In genomic region chrX:136749329-136749728, GRCm38 (mm10) we compare ENCODE assay signal across 31 mouse cellular contexts. TPM values are rescaled to one million over a fixed set of nuclear protein-coding genes. Genes with fewer than 3 reads are reported as not detected.
DNase-seq lines count a peak whose midpoint lies in the region; TF ChIP-seq lines count a peak whose summit lies in the region.
"Had no signal": no experiment of that assay in that cellular context is flagged by ENCODE, and none has a peak within 500 bp of the region (broad histone marks: within the 10 kb centered on the region; RNA-seq: fewer than 3 reads in every experiment).

No protein-coding gene starts in this region.

- no peak for TF ChIP-seq POLR2A in cortical plate, adult 2 months (IDR thresholded peaks at IDR 0.05; ENCODE audit: extremely low read depth, insufficient read depth, low read length)

- no peak for DNase-seq in layer of hippocampus, adult 2 months (ENCODE audit: low spot score in 2 of 2)
- no peak for DNase-seq in layer of hippocampus, adult 9-10 months (ENCODE audit: low spot score)
- peak; percentile 23 for DNase-seq in right cerebral cortex, adult 18-20 months
- no peak for DNase-seq in right cerebral cortex, postnatal 25 days
- no peak for DNase-seq in kidney, postnatal 36 days
- DNase-seq: adrenal gland, adult 8-10 months; adrenal gland, postnatal 25 days; cerebellum, adult 18-20 months; cerebellum, adult 9-10 months; cerebellum, postnatal 14 days; forebrain, postnatal 0 days; gastrocnemius, postnatal 10 days; gastrocnemius, postnatal 36 days; heart, adult 2 months; heart, postnatal 14 days; heart, postnatal 4 days had no signal

- no peaks in the 10 kb centered on the region for H3K4me1 ChIP-seq in cortical plate, adult 2 months (ENCODE audit: control insufficient read depth, insufficient read depth, low read length)
- H3K4me1 ChIP-seq: embryonic facial prominence, embryonic 12.5 days; embryonic facial prominence, embryonic 15.5 days; heart, embryonic 10.5 days; hindbrain, embryonic 15.5 days had no signal

- no peak for TF ChIP-seq CTCF in layer of hippocampus, adult 2 months (conservative IDR thresholded peaks at IDR 0.05)
- no peak for TF ChIP-seq CTCF in cortical plate, adult 2 months (IDR thresholded peaks at IDR 0.05; ENCODE audit: extremely low read depth, insufficient read depth, low read length)

- H3K4me3 ChIP-seq in layer of hippocampus, adult 2 months: no peak overlapping the region
- H3K4me3 ChIP-seq in cortical plate, adult 2 months (ENCODE audit: insufficient read depth, low read length): no peak overlapping the region
- H3K4me3 ChIP-seq: embryonic facial prominence, embryonic 12.5 days; embryonic facial prominence, embryonic 15.5 days; heart, adult 2 months; heart, embryonic 10.5 days; heart, embryonic 13.5 days; hindbrain, embryonic 15.5 days had no signal

- peak overlapping the region; percentile 61 for H3K27ac ChIP-seq in layer of hippocampus, adult 2 months
- peak overlapping the region; percentile 71 for H3K27ac ChIP-seq in cortical plate, adult 2 months (ENCODE audit: insufficient read depth, low read length)
- H3K27ac ChIP-seq: embryonic facial prominence, embryonic 12.5 days; embryonic facial prominence, embryonic 15.5 days; heart, adult 2 months; heart, embryonic 10.5 days; heart, embryonic 13.5 days; hindbrain, embryonic 15.5 days had no signal

RNA-seq across cellular contexts. Expression of gene Morf4l2, which starts 5.8 kb away (rescaled TPM):
- 100 to 1,000 TPM; 384 to 391 TPM for total RNA-seq in layer of hippocampus, adult 2 months (2021)
- 242 and 259 TPM in 2 replicates for polyA plus RNA-seq in cortical plate, adult 2 months (2012; rRNA removed)

RNA-seq across cellular contexts. Expression of gene Glra4, which starts 30.6 kb away (rescaled TPM):
- under 1 TPM in 1 of 2 experiments, not detected in 1; 0.20 TPM for total RNA-seq in layer of hippocampus, adult 2 months (2021)
- polyA plus RNA-seq in cortical plate, adult 2 months (2012; rRNA removed): 0.08 and 0.19 TPM in 2 replicates
- total RNA-seq: adrenal gland, postnatal 25 days; forebrain, postnatal 0 days; gastrocnemius, adult 18-20 months; gastrocnemius, postnatal 10 days; gastrocnemius, postnatal 36 days; granulocyte monocyte progenitor cell, adult 5-6 weeks; heart, adult 2 months; heart, postnatal 14 days; heart, postnatal 4 days; MEL had no signal
- polyA plus RNA-seq: C2C12; CD4-positive, CD25-positive, alpha-beta regulatory T cell, adult 4 months; embryonic facial prominence, embryonic 12.5 days; forebrain, embryonic 11.5 days; forebrain, embryonic 14.5 days; forebrain, postnatal 0 days; heart, adult 2 months; heart, embryonic 16.5 days; hindbrain, embryonic 11.5 days had no signal

RNA-seq across cellular contexts. Expression of gene Tceal1, which starts 41.5 kb away (rescaled TPM):
- 10 to 100 TPM; 12.9 to 15.3 TPM for total RNA-seq in layer of hippocampus, adult 2 months (2021)
- 14.9 TPM in 2 replicates for polyA plus RNA-seq in cortical plate, adult 2 months (2012; rRNA removed)
- total RNA-seq: MEL had no signal
- polyA plus RNA-seq: CD4-positive, CD25-positive, alpha-beta regulatory T cell, adult 4 months had no signal
